Mouse (Mus musculus) kidney, adult 8-10 months (tissue): Measurements from ENCODE around the gene Lgmn.

Experiments
- DNase-seq, 2 experiments: peaks; one replicate each; pipeline ENCODE4 v3.0.0; 2022

The Lgmn gene

GRCm38 (mm10) chr12:102387219-102387917, 52.2 kb downstream of the Lgmn start:
- peak; percentile 55 to 85 for DNase-seq

GRCm38 (mm10) chr12:102384819-102385218, 54.8 kb downstream of the Lgmn start:
- peak in 1 of 2 experiments; percentile 27 for DNase-seq

- DNase-seq: no peak
These were observed 56.3 kb downstream of the Lgmn start for GRCm38 (mm10) chr12:102383288-102383687.

- no peak for DNase-seq
These were observed 57.4 kb downstream of the Lgmn start for GRCm38 (mm10) chr12:102382180-102382579.

GRCm38 (mm10) chr12:102372322-102372721, 67.3 kb downstream of the Lgmn start:
- DNase-seq: no peak

- no peak for DNase-seq
These were observed 68.6 kb downstream of the Lgmn start for GRCm38 (mm10) chr12:102370931-102371500.

GRCm38 (mm10) chr12:102369488-102370235, 70.0 kb downstream of the Lgmn start:
- DNase-seq: no peak

GRCm38 (mm10) chr12:102368556-102368955, 71.1 kb downstream of the Lgmn start:
- no peak for DNase-seq

GRCm38 (mm10) chr12:102368066-102368465, 71.5 kb downstream of the Lgmn start:
- DNase-seq: no peak

GRCm38 (mm10) chr12:102367075-102367474, 72.5 kb downstream of the Lgmn start:
- DNase-seq: no peak

- DNase-seq: no peak
These were observed 73.3 kb downstream of the Lgmn start for GRCm38 (mm10) chr12:102366126-102366816.

GRCm38 (mm10) chr12:102365016-102365415, 74.6 kb downstream of the Lgmn start:
- no peak for DNase-seq

GRCm38 (mm10) chr12:102361189-102362161, 78.1 kb downstream of the Lgmn start:
- DNase-seq: no peak

- DNase-seq: no peak
These were observed 80.2 kb downstream of the Lgmn start for GRCm38 (mm10) chr12:102359390-102359789.

GRCm38 (mm10) chr12:102356781-102357180, 82.8 kb downstream of the Lgmn start:
- no peak for DNase-seq

- DNase-seq: no peak
These were observed 83.8 kb downstream of the Lgmn start for GRCm38 (mm10) chr12:102355784-102356183.

GRCm38 (mm10) chr12:102354126-102354984, 85.3 kb downstream of the Lgmn start:
- DNase-seq: no peak

GRCm38 (mm10) chr12:102350997-102351396, 88.6 kb downstream of the Lgmn start:
- no peak for DNase-seq

- DNase-seq: no peak
These were observed 91.2 kb downstream of the Lgmn start for GRCm38 (mm10) chr12:102348447-102348846.

- peak; percentile 34 to 77 for DNase-seq
These were observed 93.1 kb downstream of the Lgmn start for GRCm38 (mm10) chr12:102346507-102346906.
